Mouse (Mus musculus): ENCODE measurements at regions not wholly inside any gene's neighbourhood (a gene's known extent, or its start where the extent isn't known, plus 50 kb on each side); places are given as distances from the start of the nearest gene placed in this dataset.

GRCm38 (mm10) chr16:93458011-93458585 lies 145.8 kb downstream of the Setd4 start:
- no peak for DNase-seq (ENCODE audit: low spot score)

DNA sequence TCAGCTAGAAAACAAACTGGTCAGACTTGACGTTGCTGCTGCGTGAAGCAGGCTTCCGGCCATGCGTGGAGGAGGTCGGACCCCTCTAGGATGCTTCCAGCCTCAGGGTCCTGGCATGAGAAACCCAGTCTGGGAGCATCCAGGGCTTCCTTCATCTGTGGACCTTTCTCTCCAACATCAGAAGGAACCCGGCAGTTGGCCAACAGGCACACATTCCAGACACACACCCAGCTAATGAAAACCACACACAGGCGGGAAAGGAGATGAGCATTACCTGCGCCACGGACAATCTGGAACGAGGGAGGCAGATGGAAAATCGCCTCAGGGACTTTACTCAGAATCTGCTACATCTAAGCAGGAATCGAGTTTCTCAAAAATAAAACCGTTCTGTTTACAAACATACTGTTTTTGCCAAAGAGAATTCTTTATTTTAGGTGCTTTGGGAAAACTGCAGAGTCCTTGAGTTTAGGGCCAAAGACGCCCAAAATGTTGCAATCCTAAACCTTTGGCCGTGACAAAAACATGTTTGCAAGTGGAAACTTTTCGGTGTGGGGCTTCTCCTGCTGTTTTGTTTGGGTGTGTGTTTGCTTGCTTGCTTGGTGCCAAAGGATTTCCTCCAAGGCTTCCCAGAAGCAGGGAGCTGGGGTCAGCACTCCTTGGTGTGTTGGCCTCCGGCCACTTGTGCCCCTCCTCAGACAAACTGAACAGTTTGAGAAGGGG lies 147.0 kb downstream of the Setd4 start:
- DNase-seq (ENCODE audit: low spot score) = no peak

- peak; percentile 56 for DNase-seq (ENCODE audit: low spot score)
Observed at GRCm38 (mm10) chr16:93454080-93454997, 149.5 kb downstream of the Setd4 start.

DNA sequence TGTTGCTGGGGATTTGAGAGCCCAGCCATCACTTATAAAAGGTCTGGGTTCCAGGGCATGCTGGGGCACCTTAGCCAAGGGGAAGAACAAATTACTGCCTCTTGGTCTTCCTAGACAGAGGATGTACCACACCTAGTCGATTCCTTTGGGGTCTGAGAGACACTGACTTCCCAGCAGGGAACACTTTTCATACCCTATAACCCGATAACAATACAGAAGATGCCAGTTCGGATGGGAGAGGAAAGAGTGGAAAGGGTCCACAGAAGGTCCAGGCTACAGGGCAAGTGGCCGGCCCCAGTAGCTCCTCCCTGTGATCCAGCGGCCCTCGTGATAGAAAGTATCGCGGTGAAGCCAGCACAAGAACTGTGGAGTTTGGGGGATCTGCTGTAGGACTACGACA lies 150.8 kb downstream of the Setd4 start:
- DNase-seq (ENCODE audit: low spot score) = no peak

GRCm38 (mm10) chr16:93450896-93451295 lies 153.0 kb downstream of the Setd4 start:
- DNase-seq (ENCODE audit: low spot score) = no peak

- DNase-seq (ENCODE audit: low spot score) = no peak
Observed at GRCm38 (mm10) chr16:93449925-93450324, 153.9 kb downstream of the Setd4 start.

DNA sequence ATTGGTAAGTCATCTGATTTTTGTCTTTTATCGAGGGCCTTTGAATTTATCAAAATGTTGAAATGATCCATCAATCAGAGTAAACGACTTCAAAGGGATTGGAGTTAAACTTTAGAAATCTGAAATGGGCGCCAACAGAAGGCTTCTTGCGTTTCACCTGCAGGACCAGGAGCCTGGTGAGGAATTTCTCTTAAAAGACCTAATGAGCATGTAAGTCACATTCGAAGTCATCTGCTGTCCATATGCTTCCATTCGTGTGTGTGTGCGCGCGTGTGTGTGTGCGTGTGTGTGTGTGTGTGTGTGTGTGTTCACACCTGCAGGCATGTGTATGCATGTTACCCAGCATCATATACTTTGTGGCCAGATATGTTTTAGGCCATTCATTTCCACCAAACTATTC lies 155.7 kb downstream of the Setd4 start:
- DNase-seq (ENCODE audit: low spot score) = no peak

DNA sequence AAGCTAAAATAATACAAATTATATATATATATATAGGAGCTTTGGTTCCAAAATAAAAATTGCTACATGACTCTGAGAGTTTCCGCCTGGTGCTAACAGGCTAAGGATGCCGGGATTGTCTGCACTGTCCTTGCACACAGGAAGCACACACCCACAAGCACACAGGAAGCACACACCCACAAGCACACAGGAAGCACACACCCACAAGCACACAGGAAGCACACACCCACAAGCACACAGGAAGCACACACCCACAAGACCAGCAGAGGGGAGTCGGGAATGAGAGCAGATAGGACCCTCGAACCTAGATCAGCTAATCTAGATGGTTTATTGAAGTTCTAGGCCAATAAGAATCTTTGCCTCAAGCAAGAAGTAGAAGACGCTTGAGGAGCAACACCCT lies 156.9 kb downstream of the Setd4 start:
- no peak for DNase-seq (ENCODE audit: low spot score)

DNA sequence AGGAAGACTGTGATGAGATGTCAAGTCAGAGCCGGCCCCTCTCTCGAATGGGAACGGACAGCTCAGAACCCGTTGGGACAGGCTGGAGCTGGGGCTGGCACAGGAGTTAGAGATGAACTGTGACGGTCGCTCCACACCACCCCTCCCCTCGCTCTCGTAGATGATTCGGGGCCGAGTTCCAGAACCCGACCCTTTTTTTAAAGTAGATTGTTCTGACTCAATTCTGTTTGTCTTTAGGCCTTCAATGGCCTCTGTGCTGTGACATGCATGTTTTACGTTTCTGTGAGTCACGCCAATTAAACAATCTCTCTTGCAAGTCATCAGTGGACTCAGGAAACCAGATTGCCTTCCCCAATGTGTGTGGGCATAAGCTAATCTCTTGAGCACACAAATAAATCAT lies 157.7 kb downstream of the Setd4 start:
- DNase-seq (ENCODE audit: low spot score) = no peak

- DNase-seq (ENCODE audit: low spot score) = no peak
Observed at GRCm38 (mm10) chr16:93442837-93443236, 161.0 kb downstream of the Setd4 start.

GRCm38 (mm10) chr16:93437608-93438425 lies 166.0 kb downstream of the Setd4 start:
- DNase-seq (ENCODE audit: low spot score) = no peak

DNA sequence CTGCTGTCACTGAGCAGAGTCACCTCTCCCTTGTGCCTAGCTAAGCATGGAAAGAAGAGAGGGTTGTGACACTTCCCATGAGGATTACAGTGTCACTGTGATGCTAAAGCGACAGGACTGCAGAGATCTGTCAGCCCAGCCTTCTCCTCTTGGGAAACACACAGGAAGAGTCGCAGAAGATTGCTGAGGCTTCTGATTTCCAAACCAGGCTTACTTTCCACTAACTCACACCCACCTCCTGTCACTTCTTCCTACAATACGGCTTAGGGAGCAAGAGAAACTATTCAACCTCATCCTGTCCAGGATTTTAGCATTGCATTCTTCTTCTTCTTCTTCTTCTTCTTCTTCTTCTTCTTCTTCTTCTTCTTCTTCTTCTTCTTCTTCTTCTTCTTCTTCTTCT lies 167.1 kb downstream of the Setd4 start:
- no peak for DNase-seq (ENCODE audit: low spot score)

- DNase-seq (ENCODE audit: low spot score) = no peak
Observed at GRCm38 (mm10) chr16:93431316-93431715, 172.5 kb downstream of the Setd4 start.

DNA sequence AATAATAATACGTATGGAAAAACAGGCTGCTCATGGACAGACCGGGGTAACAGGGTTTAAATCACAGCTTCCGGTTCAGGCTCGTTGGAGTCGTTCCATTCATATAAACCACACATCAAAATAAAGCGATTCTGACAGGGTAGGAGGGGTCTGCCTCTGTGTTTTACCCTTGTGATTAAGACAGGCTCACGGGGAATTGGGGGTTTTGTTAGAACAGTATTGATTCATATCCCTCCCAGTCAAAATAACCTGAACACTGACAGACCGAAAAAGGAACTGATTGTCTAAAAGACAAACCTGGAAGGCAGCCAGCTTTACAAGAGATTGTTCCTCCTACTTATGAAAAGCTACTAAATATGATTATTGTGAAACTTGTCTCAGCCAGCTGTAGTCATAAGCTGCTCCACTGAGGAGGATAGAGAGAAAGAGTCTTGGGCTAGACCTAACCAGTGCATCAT lies 174.5 kb downstream of the Setd4 start:
- no peak for DNase-seq (ENCODE audit: low spot score)

GRCm38 (mm10) chr16:93427264-93427663 lies 176.6 kb downstream of the Setd4 start:
- DNase-seq (ENCODE audit: low spot score) = no peak

- no peak for DNase-seq (ENCODE audit: low spot score)
Observed at GRCm38 (mm10) chr16:93425731-93426130, 178.1 kb downstream of the Setd4 start.

DNA sequence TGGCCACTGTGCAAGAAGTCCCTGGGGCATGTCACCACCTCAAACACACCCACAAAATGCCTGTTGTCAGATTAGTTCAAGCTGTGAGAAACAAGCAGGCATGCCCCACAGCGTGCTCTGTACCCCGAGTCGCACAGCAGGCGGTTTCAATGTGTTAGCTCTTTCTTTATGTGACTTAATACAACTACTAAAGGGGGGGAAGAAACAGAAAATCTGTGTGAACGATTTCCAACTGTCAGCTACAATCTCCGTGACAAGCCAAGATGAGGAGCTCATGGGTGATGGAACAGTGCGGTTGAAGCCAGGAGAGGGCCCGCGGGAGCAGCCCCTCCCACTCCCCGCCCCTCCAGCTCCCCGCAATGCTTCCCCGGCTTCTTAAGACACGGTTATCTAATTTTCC lies 180.7 kb downstream of the Setd4 start:
- no peak for DNase-seq (ENCODE audit: low spot score)

GRCm38 (mm10) chr16:93422221-93422620 lies 181.6 kb downstream of the Setd4 start:
- DNase-seq (ENCODE audit: low spot score) = no peak

- no peak for DNase-seq (ENCODE audit: low spot score)
Observed at GRCm38 (mm10) chr16:93418246-93418645, 185.6 kb downstream of the Setd4 start.

- DNase-seq (ENCODE audit: low spot score) = no peak
Observed at GRCm38 (mm10) chr16:93417831-93418230, 186.0 kb downstream of the Setd4 start.

- DNase-seq (ENCODE audit: low spot score) = no peak
Observed at GRCm38 (mm10) chr16:93392024-93392675, 211.7 kb downstream of the Setd4 start.

Data from ovary, postnatal 10 days (tissue).